Mouse (Mus musculus) liver, embryonic 12.5 days (tissue): ENCODE results near the gene Ing3. TPM values are rescaled to one million over a fixed set of nuclear protein-coding genes. Genes with fewer than 3 reads are reported as not detected.

Source experiments
- ATAC-seq: fragments of 200-750 bp; cut with Nextera tagmentation; 2 replicates; pipeline ENCODE4 v1.8.0; 2017; ENCODE audit warnings: moderate number of reproducible peaks, mild to moderate bottlenecking, moderate library complexity
- H3K27ac ChIP-seq: fragments of 300-500 bp; sonication (generic); 2 replicates; pipeline ENCODE4 v1.5.1; 2016; ENCODE audit warnings: mild to moderate bottlenecking
- H3K27me3 ChIP-seq: fragments of 300-500 bp; sonication (generic); replicated peaks from 2 replicates; pipeline ENCODE4 v1.6.1; 2016; ENCODE audit warnings: mild to moderate bottlenecking, moderate library complexity
- H3K36me3 ChIP-seq: fragments of 300-500 bp; sonication (generic); 2 replicates; pipeline ENCODE4 v1.6.1; 2016; ENCODE audit warnings: mild to moderate bottlenecking, moderate library complexity
- H3K4me1 ChIP-seq: fragments of 300-500 bp; sonication (generic); 2 replicates; pipeline ENCODE4 v1.6.1; 2016
- H3K4me2 ChIP-seq: fragments of 300-500 bp; sonication (generic); 2 replicates; pipeline ENCODE4 v1.6.1; 2016; ENCODE audit warnings: mild to moderate bottlenecking, moderate library complexity
- H3K4me3 ChIP-seq: fragments of 300-500 bp; sonication (generic); 2 replicates; pipeline ENCODE4 v1.5.1; 2016; ENCODE audit warnings: mild to moderate bottlenecking, moderate library complexity
- H3K9ac ChIP-seq: fragments of 300-500 bp; sonication (generic); 2 replicates; pipeline ENCODE4 v1.6.1; 2016; ENCODE audit warnings: mild to moderate bottlenecking, moderate library complexity
- H3K9me3 ChIP-seq: fragments of 300-500 bp; sonication (generic); replicated peaks from 2 replicates; pipeline ENCODE4 v1.6.1; 2016; ENCODE audit warnings: mild to moderate bottlenecking, moderate library complexity
- WGBS: fragments of 180-500 bp; shearing (Covaris S2); methylation state at CpG from one replicate; pipeline ENCODE4 v1.1.7; 2016; ENCODE audit not compliant: insufficient replicate concordance; 5-methylcytosine and 5-hydroxymethylcytosine counted together
- polyA plus RNA-seq: library from polyadenylated mRNA; unstranded; fragments of >200 nt; fragmentation: Nextera tagmentation; extraction: Ambion mirVana; gene quantifications from 2 replicates; pipeline ENCODE4 v1.2.1, GENCODE M21; 2016

Ing3 gene
- polyA plus RNA-seq, 1 experiment from 2014 or later, result 24.9 TPM

DNA sequence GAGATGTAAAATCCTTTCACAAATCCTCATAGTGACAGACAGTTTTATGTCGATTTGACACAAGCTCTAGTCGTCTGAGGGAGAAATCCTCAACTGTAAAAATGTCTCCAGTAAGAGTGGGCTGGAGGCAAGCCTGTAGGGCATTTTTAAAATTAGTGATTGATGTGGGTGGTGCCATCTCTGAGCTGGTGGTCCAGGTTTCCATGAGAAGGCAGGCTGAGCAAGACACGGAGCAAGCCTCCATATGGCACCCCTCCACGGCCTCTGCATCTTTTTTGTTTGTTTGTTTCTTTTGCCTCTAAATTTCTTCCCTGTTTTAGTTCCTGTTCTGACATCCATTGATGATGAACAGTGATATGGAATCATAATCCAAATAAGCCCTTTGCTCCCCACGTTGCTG is 63.1 kb downstream of the Ing3 start:
- WGBS, result 55% methylated on average over 5 of the region's 5 CpGs
- Histone ChIP-seq H3K9me3 (no peaks in the 10 kb centered on the region), H3K4me1 (peaks cover 6% of the 10 kb centered on the region; the same call in 1 of the 2 replicates), H3K27me3 (no peaks in the 10 kb centered on the region), H3K36me3 (no peaks in the 10 kb centered on the region), H3K9ac (no peak overlapping the region), H3K27ac (no peak overlapping the region), H3K4me2 (no peak overlapping the region), H3K4me3 (no peak overlapping the region)
- ATAC-seq, result no peak

DNA sequence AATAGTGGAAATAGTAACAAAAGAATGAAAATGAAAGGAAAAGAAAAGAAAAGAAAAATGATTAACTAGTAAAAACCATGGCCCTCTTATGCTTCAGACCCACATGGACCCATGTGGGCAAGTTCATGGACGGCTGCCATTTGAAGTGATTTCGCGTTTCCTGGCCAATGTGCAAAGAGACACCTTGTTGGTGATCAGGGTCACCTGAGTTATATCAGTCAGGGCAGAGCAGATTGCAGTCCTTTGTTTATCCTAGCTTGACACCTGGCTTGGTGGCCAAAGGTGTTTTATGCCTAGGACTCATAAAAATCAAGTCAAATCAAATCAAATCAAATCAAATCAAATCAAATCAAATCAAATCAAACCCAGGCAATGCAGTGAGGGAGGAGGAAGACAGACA is 64.0 kb downstream of the Ing3 start:
- Histone ChIP-seq H3K36me3 (no peaks in the 10 kb centered on the region), H3K9me3 (no peaks in the 10 kb centered on the region), H3K4me2 (no peak overlapping the region), H3K27me3 (no peaks in the 10 kb centered on the region), H3K27ac (no peak overlapping the region), H3K4me3 (no peak overlapping the region), H3K4me1 (peaks cover 6% of the 10 kb centered on the region; the same call in 1 of the 2 replicates), H3K9ac (no peak overlapping the region)
- WGBS, result 83% methylated on average over 3 of the region's 3 CpGs
- no peak for ATAC-seq

DNA sequence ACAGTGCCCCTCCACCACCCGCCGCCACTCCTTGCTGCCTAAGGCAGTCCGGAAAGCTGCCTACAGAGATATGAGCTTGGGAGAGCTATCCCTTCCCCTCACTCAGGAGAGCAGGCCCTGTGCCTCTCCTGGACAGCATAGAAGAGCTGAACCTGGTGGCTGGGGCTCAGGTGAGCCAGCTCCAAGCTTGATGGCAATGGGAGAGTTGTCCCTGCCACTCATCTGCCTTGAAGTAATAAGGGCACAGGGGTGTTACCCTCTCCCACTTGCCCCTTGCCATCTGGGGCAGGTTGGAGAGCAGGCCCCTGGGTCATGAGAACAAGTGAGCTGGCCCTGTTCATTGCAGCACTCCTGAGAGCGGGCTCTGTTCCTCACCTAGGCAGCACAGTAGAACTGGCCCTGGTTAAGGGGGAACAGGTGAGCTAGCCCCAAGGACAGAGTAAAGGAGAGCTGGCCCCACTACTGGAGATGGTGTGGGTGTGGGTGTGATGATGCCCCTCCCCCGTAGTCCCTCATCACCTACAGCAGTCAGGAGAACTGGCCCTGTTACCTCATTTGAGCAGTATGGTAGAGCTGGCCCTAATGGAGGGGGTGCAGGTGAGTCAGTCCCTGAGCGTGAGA is 65.0 kb downstream of the Ing3 start:
- H3K4me2 ChIP-seq, result no peak overlapping the region
- no peak overlapping the region for H3K4me3 ChIP-seq
- H3K27ac ChIP-seq, result no peak overlapping the region
- 68% methylated on average over 6 of the region's 6 CpGs for WGBS
- no peaks in the 10 kb centered on the region for H3K9me3 ChIP-seq
- no peaks in the 10 kb centered on the region for H3K27me3 ChIP-seq
- H3K4me1 ChIP-seq, result peaks cover 6% of the 10 kb centered on the region; the same call in 1 of the 2 replicates
- H3K9ac ChIP-seq, result no peak overlapping the region
- no peaks in the 10 kb centered on the region for H3K36me3 ChIP-seq
- peak; percentile 30; the same call in 1 of the 2 replicates for ATAC-seq

DNA sequence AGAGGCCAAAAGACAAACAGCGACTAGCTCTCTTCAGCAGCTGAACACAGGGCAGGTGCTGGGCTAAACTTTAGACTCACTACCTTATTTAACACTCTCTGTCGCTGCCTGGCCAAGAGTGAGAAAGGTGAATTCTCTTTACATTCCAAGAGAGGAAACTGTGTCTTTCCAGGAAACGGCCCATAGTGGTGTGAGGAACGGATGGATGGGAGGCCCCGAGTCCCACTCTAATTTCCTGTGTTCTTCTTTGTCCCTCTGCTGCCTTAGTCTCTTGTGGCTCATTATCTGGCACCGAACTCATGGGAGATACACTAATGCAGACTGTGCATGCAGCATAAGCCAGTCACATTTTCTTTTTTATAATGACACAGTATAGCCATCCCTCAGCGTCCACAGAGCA is 68.3 kb downstream of the Ing3 start:
- Histone ChIP-seq H3K36me3 (no peaks in the 10 kb centered on the region), H3K4me2 (no peak overlapping the region), H3K9ac (no peak overlapping the region), H3K4me1 (no peaks in the 10 kb centered on the region), H3K27ac (no peak overlapping the region), H3K4me3 (no peak overlapping the region), H3K9me3 (no peaks in the 10 kb centered on the region), H3K27me3 (no peaks in the 10 kb centered on the region)
- no peak for ATAC-seq
- WGBS, result 40% methylated on average over 7 of the region's 7 CpGs

DNA sequence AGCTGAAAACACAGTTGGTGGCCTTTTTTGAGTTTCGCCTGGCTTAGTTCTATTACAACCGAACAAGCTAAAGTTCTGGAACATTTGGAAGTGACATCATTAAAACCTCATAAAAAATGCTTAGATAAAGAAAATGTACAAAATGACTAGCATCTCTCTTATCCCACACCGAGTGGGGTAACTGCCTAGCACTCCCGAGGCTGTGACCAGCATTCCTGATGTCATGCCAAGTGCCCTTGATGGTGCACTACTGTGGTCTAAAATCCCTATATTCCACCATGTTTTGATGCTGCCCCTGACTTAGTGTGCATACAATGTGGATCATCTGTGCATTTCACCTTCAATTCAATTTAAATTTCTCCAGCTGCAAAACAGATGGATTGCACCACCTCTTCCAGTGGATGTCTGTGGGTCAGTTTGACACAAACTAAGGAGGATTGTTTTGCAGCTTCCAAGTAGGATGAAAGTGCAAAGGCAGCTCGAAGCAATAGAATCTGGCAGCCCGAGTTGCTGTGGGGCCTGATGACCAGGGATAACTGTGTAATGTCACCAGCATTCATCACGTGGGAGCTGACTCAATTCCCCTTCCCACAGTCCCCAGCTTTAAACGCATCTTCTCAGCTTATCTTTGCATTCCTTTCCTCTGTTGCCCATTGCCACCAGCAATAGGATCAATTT is 69.5 kb downstream of the Ing3 start:
- H3K4me2 ChIP-seq, result no peak overlapping the region
- H3K36me3 ChIP-seq, result no peaks in the 10 kb centered on the region
- no peaks in the 10 kb centered on the region for H3K9me3 ChIP-seq
- H3K9ac ChIP-seq, result no peak overlapping the region
- ATAC-seq, result no peak
- 53% methylated on average over 8 of the region's 8 CpGs for WGBS
- H3K27me3 ChIP-seq, result no peaks in the 10 kb centered on the region
- no peak overlapping the region for H3K4me3 ChIP-seq
- H3K27ac ChIP-seq, result no peak overlapping the region
- no peaks in the 10 kb centered on the region for H3K4me1 ChIP-seq

DNA sequence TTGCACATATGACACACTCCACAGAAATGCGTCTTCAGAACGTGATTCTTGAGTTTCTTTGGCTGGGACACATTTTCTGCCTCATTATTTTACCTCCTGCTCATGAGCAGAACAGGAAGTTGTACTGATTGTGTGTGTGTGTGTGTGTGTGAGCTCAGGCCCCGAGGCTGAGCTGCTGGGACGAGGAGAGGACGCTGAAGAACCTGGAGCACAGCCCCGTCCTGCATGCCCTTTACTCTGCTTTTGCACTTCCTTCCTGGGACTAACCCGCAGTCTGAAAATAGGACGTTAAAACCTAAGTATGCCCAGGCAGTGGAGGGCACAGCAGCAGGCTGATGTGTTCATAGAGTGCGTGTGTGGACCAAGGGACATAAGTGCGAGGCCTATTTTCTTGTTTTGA is 70.3 kb downstream of the Ing3 start:
- WGBS, result 29% methylated on average over 10 of the region's 10 CpGs
- 0 out of 2 replicates have a peak, but pooled peaks have one; percentile 35 for ATAC-seq
- no peaks in the 10 kb centered on the region for H3K4me1 ChIP-seq
- H3K27ac ChIP-seq, result no peak overlapping the region
- H3K27me3 ChIP-seq, result no peaks in the 10 kb centered on the region
- H3K4me3 ChIP-seq, result no peak overlapping the region
- no peaks in the 10 kb centered on the region for H3K9me3 ChIP-seq
- no peak overlapping the region for H3K4me2 ChIP-seq
- H3K9ac ChIP-seq, result no peak overlapping the region
- H3K36me3 ChIP-seq, result no peaks in the 10 kb centered on the region

DNA sequence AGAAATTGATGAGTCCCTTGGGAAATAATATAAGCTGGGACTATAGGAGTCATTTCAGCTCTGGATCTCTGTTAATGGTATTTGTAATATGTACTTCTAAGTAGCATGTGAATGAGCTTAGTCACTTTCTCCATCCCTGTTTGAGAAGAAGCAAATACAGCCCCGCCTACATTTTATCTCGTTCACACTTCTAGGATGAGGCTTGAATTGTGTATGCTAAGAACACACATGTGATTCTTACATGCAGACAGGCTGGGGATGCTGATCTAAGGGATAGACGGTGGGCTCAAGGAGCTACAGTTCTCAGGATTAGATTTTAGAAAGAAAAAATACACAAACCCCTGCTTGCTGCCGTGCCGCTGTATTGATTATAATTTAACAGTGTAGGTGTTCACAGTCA is 71.3 kb downstream of the Ing3 start:
- no peak overlapping the region for H3K4me2 ChIP-seq
- no peaks in the 10 kb centered on the region for H3K36me3 ChIP-seq
- H3K27me3 ChIP-seq, result no peaks in the 10 kb centered on the region
- H3K27ac ChIP-seq, result no peak overlapping the region
- no peak overlapping the region for H3K4me3 ChIP-seq
- no peaks in the 10 kb centered on the region for H3K9me3 ChIP-seq
- 76% methylated on average over 5 of the region's 5 CpGs for WGBS
- ATAC-seq, result no peak
- H3K4me1 ChIP-seq, result 0 out of 2 replicates have a peak, but pooled peaks cover 5% of the 10 kb centered on the region
- no peak overlapping the region for H3K9ac ChIP-seq

DNA sequence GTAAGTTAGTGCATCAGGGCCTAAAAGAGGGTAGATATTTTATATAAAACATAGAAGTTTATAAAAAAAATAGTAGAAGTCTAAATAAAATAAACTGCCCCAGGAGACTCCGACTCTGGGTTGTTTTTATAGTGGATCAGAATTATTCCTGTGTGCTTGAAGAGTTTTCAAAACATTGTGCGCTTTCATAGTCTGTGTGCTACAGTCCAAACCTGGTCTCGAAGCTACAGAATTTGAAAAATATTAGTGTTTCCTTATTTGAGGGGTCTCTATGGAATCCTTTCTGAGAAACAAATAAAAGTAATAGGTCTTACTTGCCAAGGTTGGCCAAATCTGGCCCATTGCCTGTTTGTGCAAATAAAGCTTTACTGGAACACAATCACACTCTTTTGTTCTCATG is 71.9 kb downstream of the Ing3 start:
- WGBS, result 82% methylated on average over 3 of the region's 3 CpGs
- Histone ChIP-seq H3K4me2 (no peak overlapping the region), H3K36me3 (no peaks in the 10 kb centered on the region), H3K4me1 (0 out of 2 replicates have a peak, but pooled peaks cover 6% of the 10 kb centered on the region), H3K4me3 (no peak overlapping the region), H3K27me3 (no peaks in the 10 kb centered on the region), H3K9ac (no peak overlapping the region), H3K27ac (no peak overlapping the region), H3K9me3 (no peaks in the 10 kb centered on the region)
- no peak for ATAC-seq

DNA sequence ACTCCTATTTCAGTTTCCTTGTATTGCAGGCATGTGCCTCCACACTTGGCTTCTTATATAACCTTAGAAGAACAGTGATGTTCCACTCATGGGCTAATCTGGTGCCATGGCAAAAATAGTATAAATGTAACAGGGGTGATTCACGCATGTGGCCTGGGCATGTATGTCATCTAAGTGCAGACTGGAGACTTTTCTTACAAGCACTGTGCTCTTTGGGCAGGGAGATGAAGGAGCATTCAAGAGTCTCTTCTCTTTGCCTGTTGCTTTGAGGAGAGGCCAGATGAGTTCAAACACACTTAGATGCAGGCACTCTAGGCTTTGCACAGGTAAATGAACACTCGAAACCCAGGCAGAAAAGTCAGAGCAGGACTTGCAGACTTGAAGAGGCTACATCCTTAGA is 74.8 kb downstream of the Ing3 start:
- Histone ChIP-seq H3K4me2 (no peak overlapping the region), H3K27ac (no peak overlapping the region), H3K9me3 (no peaks in the 10 kb centered on the region), H3K36me3 (no peaks in the 10 kb centered on the region), H3K9ac (no peak overlapping the region), H3K4me1 (0 out of 2 replicates have a peak, but pooled peaks cover 9% of the 10 kb centered on the region), H3K27me3 (no peaks in the 10 kb centered on the region), H3K4me3 (no peak overlapping the region)
- WGBS, result 80% methylated on average over 2 of the region's 2 CpGs
- no peak for ATAC-seq

Other genes starting within 250 kb of the Ing3 start
- gene Tspan12, start 97.1 kb upstream of the Ing3 start, polyA plus RNA-seq, result 27.3 and 30.0 TPM in 2 replicates
- gene Cped1, start 36.3 kb downstream of the Ing3 start, polyA plus RNA-seq, result 3.6 and 4.1 TPM in 2 replicates